Comparison of ENCODE assay signal across 9 mouse cellular contexts in genomic region chr13:119754635-119755020, GRCm38 (mm10). TPM values are rescaled to one million over a fixed set of nuclear protein-coding genes. Genes with fewer than 3 reads are reported as not detected.
DNase-seq lines count a peak whose midpoint lies in the region; ATAC-seq and TF ChIP-seq lines count a peak whose summit lies in the region.
"Had no signal": no experiment of that assay in that cellular context is flagged by ENCODE, and none has a peak within 500 bp of the region (broad histone marks: within the 10 kb centered on the region; RNA-seq: fewer than 3 reads in every experiment).

No protein-coding gene starts in this region.

- TF ChIP-seq CTCF in hindbrain, postnatal 0 days (IDR thresholded peaks at IDR 0.05; ENCODE audit: low read depth): no peak

- no peak for DNase-seq in kidney, adult 11 months
- DNase-seq in embryonic facial prominence, embryonic 10.5 days (ENCODE audit: low spot score): no peak
- no peak for DNase-seq in hindbrain, postnatal 0 days (ENCODE audit: low spot score)
- no peak for DNase-seq in embryo, embryonic 10 days (ENCODE audit: low spot score)
- DNase-seq in gastrocnemius, postnatal 36 days: no peak

- peak overlapping the region; percentile 72; the same call in 1 of the 2 replicates for H3K9ac ChIP-seq in kidney, embryonic 16.5 days (replicated peaks; ENCODE audit: low read length)
- H3K9ac ChIP-seq in hindbrain, postnatal 0 days (replicated peaks; ENCODE audit: low read length): peak overlapping the region; percentile 83; the same call in 1 of the 2 replicates

- no peaks in the 10 kb centered on the region for H3K9me3 ChIP-seq in kidney, embryonic 16.5 days (ENCODE audit: low read length)
- no peaks in the 10 kb centered on the region for H3K9me3 ChIP-seq in embryonic facial prominence, embryonic 10.5 days
- no peaks in the 10 kb centered on the region for H3K9me3 ChIP-seq in hindbrain, postnatal 0 days (ENCODE audit: low read length)

- H3K27me3 ChIP-seq in kidney, embryonic 16.5 days (ENCODE audit: insufficient read depth, low read length): no peaks in the 10 kb centered on the region
- H3K27me3 ChIP-seq in embryonic facial prominence, embryonic 10.5 days (replicated peaks; ENCODE audit: low read depth, poor library complexity, severe bottlenecking): no peaks in the 10 kb centered on the region
- no peaks in the 10 kb centered on the region for H3K27me3 ChIP-seq in hindbrain, postnatal 0 days (ENCODE audit: insufficient read depth, low read length)
- H3K27me3 ChIP-seq: Patski had no signal

- H3K36me3 ChIP-seq in kidney, embryonic 16.5 days (ENCODE audit: insufficient read depth, low read length): no peaks in the 10 kb centered on the region
- 0 out of 2 replicates have a peak, but pooled peaks cover 2% of the 10 kb centered on the region for H3K36me3 ChIP-seq in embryonic facial prominence, embryonic 10.5 days (replicated peaks)
- no peaks in the 10 kb centered on the region for H3K36me3 ChIP-seq in hindbrain, postnatal 0 days (ENCODE audit: insufficient read depth, low read length)

- ATAC-seq in kidney, embryonic 16.5 days (ENCODE audit: low FRiP score, low TSS enrichment): no peak
- no peak for ATAC-seq in hindbrain, postnatal 0 days
- 0 out of 2 replicates have a peak, but pooled peaks have one; percentile 48 for ATAC-seq in monocyte, adult 5-6 weeks (replicated peaks; ENCODE audit: insufficient number of reproducible peaks, low FRiP score, low TSS enrichment, poor library complexity, severe bottlenecking)
- ATAC-seq in erythroid progenitor cell, adult 5-6 weeks (replicated peaks; ENCODE audit: low FRiP score, poor library complexity, severe bottlenecking): no peak

- peak overlapping the region; percentile 95 for H3K4me2 ChIP-seq in kidney, embryonic 16.5 days (replicated peaks; ENCODE audit: low read depth, low read length)
- peak overlapping the region; percentile 94 for H3K4me2 ChIP-seq in hindbrain, postnatal 0 days (ENCODE audit: low read depth, low read length)

- H3K4me1 ChIP-seq in kidney, embryonic 16.5 days (ENCODE audit: insufficient read depth, low read length): peaks cover 12% of the 10 kb centered on the region
- peaks cover 32% of the 10 kb centered on the region for H3K4me1 ChIP-seq in embryonic facial prominence, embryonic 10.5 days
- H3K4me1 ChIP-seq in hindbrain, postnatal 0 days (ENCODE audit: insufficient read depth, low read length): peaks cover 9% of the 10 kb centered on the region; the same call in 1 of the 2 replicates

- H3K27ac ChIP-seq in kidney, embryonic 16.5 days (ENCODE audit: low read length): no peak overlapping the region
- H3K27ac ChIP-seq in embryonic facial prominence, embryonic 10.5 days (replicated peaks): no peak overlapping the region
- peak overlapping the region; percentile 93; the same call in 1 of the 2 replicates for H3K27ac ChIP-seq in hindbrain, postnatal 0 days

- intact Hi-C loops in gastrocnemius, postnatal 36 days (cut with DNase I): loop anchor here (2.0 kb wide), 1 partner anchor 36 kb away; the partner anchor contains the start of gene Zfp131

- WGBS in kidney, embryonic 16.5 days: 29% methylated on average over 3 of the region's 3 CpGs
- 35% methylated on average over 3 of the region's 3 CpGs for WGBS in embryonic facial prominence, embryonic 10.5 days
- 16% methylated on average over 3 of the region's 3 CpGs for WGBS in hindbrain, postnatal 0 days

- H3K4me3 ChIP-seq in kidney, embryonic 16.5 days (ENCODE audit: low read length): peak overlapping the region; percentile 68; the same call in 1 of the 2 replicates
- H3K4me3 ChIP-seq in embryonic facial prominence, embryonic 10.5 days: peak overlapping the region; percentile 70
- H3K4me3 ChIP-seq in hindbrain, postnatal 0 days (ENCODE audit: low read length): peak overlapping the region; percentile 71

RNA-seq across cellular contexts. Expression of gene Nim1k, which starts 1.1 kb away (rescaled TPM):
- polyA plus RNA-seq in kidney, embryonic 16.5 days (2015; fragmentation: Nextera tagmentation; extraction: Ambion mirVana): 1.3 and 1.4 TPM in 2 replicates
- 1.2 and 1.7 TPM in 2 replicates for polyA plus RNA-seq in embryonic facial prominence, embryonic 10.5 days (2016; fragmentation: Nextera tagmentation; extraction: Ambion mirVana)
- total RNA-seq in hindbrain, postnatal 0 days (2014; rRNA removed): 9.8 and 10.3 TPM in 2 replicates
- 7.4 and 8.0 TPM in 2 replicates for polyA plus RNA-seq in hindbrain, postnatal 0 days (2015; fragmentation: Nextera tagmentation; extraction: Ambion mirVana)
- 0.10 TPM in 2 of 3 replicates, not detected in the other for total RNA-seq in monocyte, adult 5-6 weeks (2017)
- 1.4 TPM in 1 of 2 replicates, not detected in the other for total RNA-seq in erythroid progenitor cell, adult 5-6 weeks (2015; ENCODE audit: low replicate concordance)
- 0.45 TPM in 1 of 2 replicates, not detected in the other for total RNA-seq in erythroid progenitor cell, adult 5-6 weeks (2017; ENCODE audit: low replicate concordance)
- 1 to 10 TPM in 1 of 2 experiments, under 1 TPM in 1; 0.76 to 1.3 TPM for total RNA-seq in gastrocnemius, postnatal 36 days (2021)

RNA-seq across cellular contexts. Expression of gene Zfp131, which starts 36.1 kb away (rescaled TPM):
- 28.3 and 30.3 TPM in 2 replicates for polyA plus RNA-seq in kidney, embryonic 16.5 days (2015; fragmentation: Nextera tagmentation; extraction: Ambion mirVana)
- polyA plus RNA-seq in embryonic facial prominence, embryonic 10.5 days (2016; fragmentation: Nextera tagmentation; extraction: Ambion mirVana): 40.8 and 45.1 TPM in 2 replicates
- total RNA-seq in hindbrain, postnatal 0 days (2014; rRNA removed): 21.1 and 27.7 TPM in 2 replicates
- polyA plus RNA-seq in hindbrain, postnatal 0 days (2015; fragmentation: Nextera tagmentation; extraction: Ambion mirVana): 26.3 and 29.6 TPM in 2 replicates
- 68.4 to 81.1 TPM (median 71.3 TPM) in 3 replicates for total RNA-seq in monocyte, adult 5-6 weeks (2017)
- 27.8 and 49.9 TPM in 2 replicates for total RNA-seq in erythroid progenitor cell, adult 5-6 weeks (2015; ENCODE audit: low replicate concordance)
- total RNA-seq in erythroid progenitor cell, adult 5-6 weeks (2017; ENCODE audit: low replicate concordance): 38.9 and 41.3 TPM in 2 replicates
- total RNA-seq in gastrocnemius, postnatal 36 days (2021): 10 to 100 TPM; 19.1 to 19.2 TPM
